Mouse (Mus musculus) ES-Bruce4 (cell line): Measurements from ENCODE around the gene Yipf1. TPM values are rescaled to one million over a fixed set of nuclear protein-coding genes. Genes with fewer than 3 reads are reported as not detected.

Source experiments
- H3K27ac ChIP-seq: 2 replicates; pipeline ENCODE4 v1.5.1; 2012; ENCODE audit warnings: low read length, inconsistent platforms; ENCODE audit not compliant: insufficient read depth
- H3K27me3 ChIP-seq: 2 replicates; pipeline ENCODE4 v1.6.1; 2012; ENCODE audit warnings: mild to moderate bottlenecking, low read length, inconsistent platforms; ENCODE audit not compliant: control insufficient read depth, poor library complexity, insufficient read depth, severe bottlenecking
- H3K36me3 ChIP-seq: 2 replicates; pipeline ENCODE4 v1.6.1; 2012; ENCODE audit warnings: inconsistent platforms, mild to moderate bottlenecking, low read length, moderate library complexity; ENCODE audit not compliant: control insufficient read depth, poor library complexity, insufficient read depth, severe bottlenecking
- H3K4me1 ChIP-seq: one replicate; pipeline ENCODE4 v1.8.1; 2011; ENCODE audit warnings: low read length; ENCODE audit not compliant: control insufficient read depth, insufficient read depth
- H3K4me3 ChIP-seq: 2 replicates; pipeline ENCODE4 v1.5.1; 2011; ENCODE audit warnings: low read depth, mild to moderate bottlenecking, low read length
- H3K9ac ChIP-seq: 2 replicates; pipeline ENCODE4 v1.6.1; 2012; ENCODE audit warnings: low read depth, mild to moderate bottlenecking, inconsistent platforms; ENCODE audit not compliant: poor library complexity, severe bottlenecking
- H3K9me3 ChIP-seq: replicated peaks from 2 replicates; pipeline ENCODE4 v1.6.1; 2012; ENCODE audit warnings: mild to moderate bottlenecking, low read length, inconsistent platforms; ENCODE audit not compliant: control insufficient read depth, poor library complexity, insufficient read depth, severe bottlenecking
- CTCF ChIP-seq: IDR thresholded peaks from one replicate; pipeline ENCODE4 v1.8.1; 2011; ENCODE audit warnings: low read depth, low read length
- EP300 ChIP-seq: IDR thresholded peaks from 2 replicates; pipeline ENCODE4 v1.6.1; 2011; ENCODE audit warnings: low read depth, low read length; ENCODE audit not compliant: insufficient read depth
- POLR2A ChIP-seq: IDR thresholded peaks from one replicate; pipeline ENCODE4 v1.8.1; 2011; ENCODE audit warnings: low read length; ENCODE audit not compliant: insufficient read depth
- polyA plus RNA-seq: library from polyadenylated mRNA; stranded (reverse); fragments of >200 nt; gene quantifications from 2 replicates; pipeline ENCODE4 v1.2.4, GENCODE M21; 2011; ENCODE audit warnings: low read depth; ENCODE audit not compliant: missing spikeins, insufficient read depth, insufficient read length

Gene Yipf1
- polyA plus RNA-seq, 1 experiment, result 26.6 TPM

- TF ChIP-seq EP300 (no peak), POLR2A (no peak), CTCF (no peak)
- H3K4me1 ChIP-seq, result no peaks in the 10 kb centered on the region
- no peak overlapping the region for H3K9ac ChIP-seq
- no peak overlapping the region for H3K27ac ChIP-seq
- no peaks in the 10 kb centered on the region for H3K27me3 ChIP-seq
- peaks cover 83% of the 10 kb centered on the region for H3K36me3 ChIP-seq
- H3K4me3 ChIP-seq, result no peak overlapping the region
- no peaks in the 10 kb centered on the region for H3K9me3 ChIP-seq
Observed at GRCm38 (mm10) chr4:107387465-107387864, 73.3 kb downstream of the Yipf1 start.

DNA sequence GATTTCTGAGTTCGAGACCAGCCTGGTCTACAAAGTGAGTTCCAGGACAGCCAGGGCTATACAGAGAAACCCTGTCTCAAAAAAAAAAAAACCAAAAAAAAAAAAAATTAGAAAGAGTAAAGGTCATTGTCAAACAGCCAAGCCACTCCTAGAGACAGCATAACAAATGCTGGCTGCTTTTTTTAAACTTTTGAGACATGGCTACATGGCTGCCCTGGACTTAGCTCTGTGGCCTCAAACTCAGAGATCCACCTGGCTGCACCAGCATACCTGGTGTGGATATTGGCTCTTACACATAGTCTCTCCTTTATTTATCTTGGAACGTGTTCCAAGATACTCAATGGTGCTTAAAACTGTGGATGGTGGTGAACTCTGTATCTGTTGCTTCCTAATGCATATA lies 74.1 kb downstream of the Yipf1 start:
- Histone ChIP-seq H3K9me3 (no peaks in the 10 kb centered on the region), H3K4me3 (no peak overlapping the region), H3K27ac (no peak overlapping the region), H3K27me3 (no peaks in the 10 kb centered on the region), H3K4me1 (no peaks in the 10 kb centered on the region), H3K36me3 (peaks cover 82% of the 10 kb centered on the region), H3K9ac (no peak overlapping the region)
- no peak for TF ChIP-seq EP300
- TF ChIP-seq POLR2A, result no peak
- no peak for TF ChIP-seq CTCF

DNA sequence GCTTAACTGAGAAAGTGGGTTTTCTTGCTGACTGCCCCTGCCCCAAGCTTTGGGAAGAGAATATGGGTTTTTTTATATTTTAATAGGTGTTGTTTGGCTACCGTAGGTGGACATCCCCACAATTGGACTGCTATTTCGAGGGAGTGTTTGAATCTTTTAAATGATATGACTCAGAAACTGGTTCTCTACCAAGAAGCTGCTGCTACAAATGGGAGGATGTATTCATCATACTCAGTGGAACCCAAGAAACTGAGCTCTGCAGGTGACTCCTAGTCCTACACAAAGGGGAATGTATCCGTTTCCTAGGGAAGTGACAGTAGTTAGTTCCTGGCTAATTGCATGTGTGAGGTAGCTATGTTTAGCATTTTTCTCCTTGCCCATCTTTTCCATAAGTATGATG lies 75.2 kb downstream of the Yipf1 start:
- H3K9ac ChIP-seq, result no peak overlapping the region
- no peak for TF ChIP-seq CTCF
- TF ChIP-seq EP300, result no peak
- no peak for TF ChIP-seq POLR2A
- H3K4me1 ChIP-seq, result no peaks in the 10 kb centered on the region

DNA sequence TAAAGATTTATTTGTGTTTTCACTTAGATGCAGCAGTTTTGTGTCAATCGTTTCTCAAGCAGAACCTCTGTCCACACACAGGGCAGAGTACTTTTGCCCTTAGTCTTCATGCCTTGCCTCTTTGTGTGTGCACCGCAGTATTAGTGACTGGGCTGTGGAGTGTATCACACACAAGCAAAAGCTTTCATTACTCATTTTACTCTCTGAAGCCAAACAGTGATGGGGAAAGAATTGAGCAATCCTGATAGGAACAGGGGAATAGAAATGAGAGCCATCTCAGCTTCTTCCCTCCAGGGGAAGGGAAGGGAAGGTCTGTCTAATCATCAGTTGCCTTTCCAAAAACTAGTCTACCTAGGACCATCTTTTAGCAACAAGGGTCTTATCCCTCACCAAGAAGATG lies 79.6 kb downstream of the Yipf1 start:
- H3K27me3 ChIP-seq, result no peaks in the 10 kb centered on the region

More for the DNA sequence above, 75.2 kb downstream of the Yipf1 start:
- Histone ChIP-seq H3K9me3 (no peaks in the 10 kb centered on the region), H3K36me3 (peaks cover 83% of the 10 kb centered on the region), H3K27ac (no peak overlapping the region), H3K27me3 (no peaks in the 10 kb centered on the region), H3K4me3 (no peak overlapping the region)

More for the DNA sequence above, 79.6 kb downstream of the Yipf1 start:
- H3K9ac ChIP-seq, result no peak overlapping the region
- peaks cover 74% of the 10 kb centered on the region for H3K36me3 ChIP-seq
- no peaks in the 10 kb centered on the region for H3K4me1 ChIP-seq
- TF ChIP-seq POLR2A (no peak), CTCF (no peak), EP300 (no peak)
- H3K27ac ChIP-seq, result no peak overlapping the region
- H3K9me3 ChIP-seq, result no peaks in the 10 kb centered on the region
- H3K4me3 ChIP-seq, result no peak overlapping the region

Other genes starting within 250 kb of the Yipf1 start
- 59.2 and 63.7 TPM in 2 replicates for gene Mrpl37, start 247.5 kb upstream of the Yipf1 start, polyA plus RNA-seq
- gene Cyb5rl, start 247.4 kb upstream of the Yipf1 start, polyA plus RNA-seq, result 4.8 and 5.3 TPM in 2 replicates
- gene Cdcp2, start 217.5 kb upstream of the Yipf1 start, polyA plus RNA-seq, result not detected in 2 replicates
- gene Tmem59, start 136.0 kb upstream of the Yipf1 start, polyA plus RNA-seq, result 146 and 149 TPM in 2 replicates
- 15.7 and 38.3 TPM in 2 replicates for gene Tceanc2, start 135.2 kb upstream of the Yipf1 start, polyA plus RNA-seq
- gene Ldlrad1, start 105.2 kb upstream of the Yipf1 start, polyA plus RNA-seq, result not detected in 2 replicates
- gene Lrrc42, start 60.8 kb upstream of the Yipf1 start, polyA plus RNA-seq, result 65.2 and 75.4 TPM in 2 replicates
- 49.0 and 53.9 TPM in 2 replicates for gene Hspb11, start 60.8 kb upstream of the Yipf1 start, polyA plus RNA-seq
- gene Dio1, start 7.2 kb upstream of the Yipf1 start, polyA plus RNA-seq, result not detected in 2 replicates
- gene Ndc1, start 53.4 kb downstream of the Yipf1 start, polyA plus RNA-seq, result 77.2 and 87.4 TPM in 2 replicates
- 0.28 and 0.79 TPM in 2 replicates for gene Glis1, start 120.2 kb downstream of the Yipf1 start, polyA plus RNA-seq